Mouse (Mus musculus): Measurements from ENCODE around the gene Cldn12.
A peak's percentile ranks its signal among the peaks of the same experiment; 100 is the strongest.

Gene Cldn12

GRCm38 (mm10) chr5:5514196-5515076, at the start of gene Cldn12:
Gene Cldn12, minus strand, starts transcription at chr5:5514958.
- DNase-seq (ENCODE audit: low spot score) = peak; percentile 85

- DNase-seq (ENCODE audit: low spot score) = no peak
Observed at GRCm38 (mm10) chr5:5562435-5562834, 47.7 kb upstream of the Cldn12 start.

GRCm38 (mm10) chr5:5561041-5561706, 46.4 kb upstream of the Cldn12 start:
- DNase-seq (ENCODE audit: low spot score) = no peak

GRCm38 (mm10) chr5:5559798-5560197, 45.0 kb upstream of the Cldn12 start:
- no peak for DNase-seq (ENCODE audit: low spot score)

GRCm38 (mm10) chr5:5559079-5559740, 44.5 kb upstream of the Cldn12 start, which contains the start of gene Gtpbp10:
Gene Gtpbp10, minus strand, starts transcription at chr5:5559538.
- peak; percentile 93 for DNase-seq (ENCODE audit: low spot score)

- no peak for DNase-seq (ENCODE audit: low spot score)
Observed at GRCm38 (mm10) chr5:5551110-5551509, 36.4 kb upstream of the Cldn12 start.

- DNase-seq (ENCODE audit: low spot score) = no peak
Observed at GRCm38 (mm10) chr5:5540385-5540784, 25.6 kb upstream of the Cldn12 start.

GRCm38 (mm10) chr5:5539771-5540170, 25.0 kb upstream of the Cldn12 start:
- DNase-seq (ENCODE audit: low spot score) = no peak

GRCm38 (mm10) chr5:5536131-5536530, 21.4 kb upstream of the Cldn12 start:
- no peak for DNase-seq (ENCODE audit: low spot score)

GRCm38 (mm10) chr5:5533656-5534420, 19.1 kb upstream of the Cldn12 start:
- no peak for DNase-seq (ENCODE audit: low spot score)

- DNase-seq (ENCODE audit: low spot score) = no peak
Observed at GRCm38 (mm10) chr5:5515411-5515810, 653 bp upstream of the Cldn12 start.

GRCm38 (mm10) chr5:5511401-5511800, 3.4 kb downstream of the Cldn12 start:
- DNase-seq (ENCODE audit: low spot score) = no peak

- DNase-seq (ENCODE audit: low spot score) = no peak
Observed at GRCm38 (mm10) chr5:5510989-5511388, 3.8 kb downstream of the Cldn12 start.

GRCm38 (mm10) chr5:5510304-5510887, 4.4 kb downstream of the Cldn12 start:
- DNase-seq (ENCODE audit: low spot score) = no peak

- DNase-seq (ENCODE audit: low spot score) = no peak
Observed at GRCm38 (mm10) chr5:5508231-5508630, 6.5 kb downstream of the Cldn12 start.

GRCm38 (mm10) chr5:5507701-5508225, 7.0 kb downstream of the Cldn12 start:
- peak; percentile 15 for DNase-seq (ENCODE audit: low spot score)

- no peak for DNase-seq (ENCODE audit: low spot score)
Observed at GRCm38 (mm10) chr5:5504456-5504855, 10.3 kb downstream of the Cldn12 start.

- DNase-seq (ENCODE audit: low spot score) = no peak
Observed at GRCm38 (mm10) chr5:5503381-5503780, 11.4 kb downstream of the Cldn12 start.

- no peak for DNase-seq (ENCODE audit: low spot score)
Observed at GRCm38 (mm10) chr5:5501583-5501982, 13.2 kb downstream of the Cldn12 start.

- no peak for DNase-seq (ENCODE audit: low spot score)
Observed at GRCm38 (mm10) chr5:5496393-5496792, 18.4 kb downstream of the Cldn12 start.

GRCm38 (mm10) chr5:5495042-5495441, 19.7 kb downstream of the Cldn12 start:
- no peak for DNase-seq (ENCODE audit: low spot score)
